Mouse (Mus musculus) monocyte, adult 5-6 weeks (primary cell): ENCODE measurements around the gene Tubd1. TPM values are rescaled to one million over a fixed set of nuclear protein-coding genes. Genes with fewer than 3 reads are reported as not detected.

Source experiments
- ATAC-seq: fragments of 153-309, 156-312 bp; replicated peaks from 2 replicates; pipeline ENCODE4 v1.8.0; 2017; ENCODE audit warnings: mild to moderate bottlenecking; ENCODE audit not compliant: low TSS enrichment, insufficient number of reproducible peaks, severe bottlenecking, poor library complexity, low FRiP score
- total RNA-seq: library from RNA; stranded (forward); fragments of 200-1000, 200-491, 200-594 nt; gene quantifications from 3 replicates; pipeline ENCODE4 v1.2.3, GENCODE M21; 2017

Gene Tubd1
- total RNA-seq, 1 experiment from 2014 or later: 7.0 TPM

DNA sequence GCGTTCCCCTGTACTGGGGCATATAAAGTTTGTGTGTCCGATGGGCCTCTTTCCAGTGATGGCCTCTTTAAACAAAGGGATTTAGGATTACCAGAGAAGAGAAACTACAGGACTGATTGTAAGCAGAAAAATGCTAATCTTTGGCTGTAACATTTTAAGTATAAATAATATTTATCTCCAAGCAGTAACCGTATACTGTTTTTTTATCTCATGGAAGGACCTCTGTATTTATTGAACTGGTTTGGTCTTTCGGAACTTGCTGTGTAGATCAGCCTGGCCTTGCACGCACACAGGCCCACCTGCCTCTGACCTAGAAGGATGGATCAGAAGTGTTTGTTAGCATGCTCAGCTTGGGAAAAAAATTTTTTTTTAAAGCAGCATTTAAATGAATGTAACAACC, 69.8 kb downstream of the Tubd1 start:
- no peak for ATAC-seq

Other genes starting within 250 kb of the Tubd1 start
- gene Med13, start 187.4 kb upstream of the Tubd1 start, total RNA-seq: 64.1 to 102 TPM (median 64.6 TPM) in 3 replicates
- 22.6 to 35.8 TPM (median 24.4 TPM) in 3 replicates for gene Rnft1, start 60.3 kb upstream of the Tubd1 start, total RNA-seq
- gene Rps6kb1, start 186 bp upstream of the Tubd1 start, total RNA-seq: 43.7 to 68.2 TPM (median 66.3 TPM) in 3 replicates
- gene Vmp1, start 138.8 kb downstream of the Tubd1 start, total RNA-seq: 123 to 188 TPM (median 140 TPM) in 3 replicates
- 7.6 to 9.9 TPM (median 9.0 TPM) in 3 replicates for gene Ptrh2, start 139.0 kb downstream of the Tubd1 start, total RNA-seq
- gene Cltc, start 212.6 kb downstream of the Tubd1 start, total RNA-seq: 160 to 175 TPM (median 162 TPM) in 3 replicates